8 mouse cellular contexts compared by ENCODE assay signal in genomic region chr7:67910528-67910927, GRCm38 (mm10). TPM values are rescaled to one million over a fixed set of nuclear protein-coding genes. Genes with fewer than 3 reads are reported as not detected.
A peak's percentile ranks its signal among the peaks of the same experiment; 100 is the strongest.
DNase-seq lines count a peak whose midpoint lies in the region; ATAC-seq lines count a peak whose summit lies in the region.
"Had no signal": no experiment of that assay in that cellular context is flagged by ENCODE, and none has a peak within 500 bp of the region (broad histone marks: within the 10 kb centered on the region; RNA-seq: fewer than 3 reads in every experiment).

No protein-coding gene starts in this region.

- peak overlapping the region; percentile 53 for H3K4me2 ChIP-seq in heart, embryonic 14.5 days (ENCODE audit: low read length)
- H3K4me2 ChIP-seq: liver, embryonic 13.5 days had no signal

- H3K9me3 ChIP-seq in heart, embryonic 14.5 days (ENCODE audit: control insufficient read depth, low read length), result no peaks in the 10 kb centered on the region
- H3K9me3 ChIP-seq: liver, embryonic 13.5 days had no signal

- WGBS in heart, embryonic 14.5 days, result 12% methylated on average over 10 of the region's 10 CpGs

- no peak for ATAC-seq in heart, embryonic 14.5 days (ENCODE audit: insufficient number of reproducible peaks, insufficient read depth, low FRiP score, low read depth)

- DNase-seq in Muller cell, postnatal 12 days (ENCODE audit: inconsistent ontology term), result peak; percentile 83
- DNase-seq in brain, embryonic 18.5 days (ENCODE audit: low read depth, low spot score), result peak; percentile 39
- DNase-seq in mesoderm, embryonic 11.5 days (ENCODE audit: low read depth, low spot score), result peak; percentile 76
- DNase-seq in cerebellum, postnatal 25 days, result no peak
- DNase-seq in left cerebral cortex, adult 18-20 months (ENCODE audit: low spot score in 2 of 2), result no peak
- DNase-seq in cerebellum, postnatal 14 days, result no peak
- DNase-seq: liver, embryonic 13.5 days had no signal

- no peaks in the 10 kb centered on the region for H3K27me3 ChIP-seq in heart, embryonic 14.5 days (ENCODE audit: control insufficient read depth, insufficient read depth, low read length)
- H3K27me3 ChIP-seq: liver, embryonic 13.5 days had no signal

- no peak overlapping the region for H3K4me3 ChIP-seq in heart, embryonic 14.5 days (ENCODE audit: control insufficient read depth in 1 of 2, insufficient read depth in 1 of 2, low read depth in 1 of 2, low read length in 2 of 2)
- H3K4me3 ChIP-seq: liver, embryonic 13.5 days had no signal

- H3K9ac ChIP-seq in heart, embryonic 14.5 days (ENCODE audit: low read length), result peak overlapping the region; percentile 55
- H3K9ac ChIP-seq: liver, embryonic 13.5 days had no signal

- H3K4me1 ChIP-seq in heart, embryonic 14.5 days (ENCODE audit: control insufficient read depth in 2 of 2, insufficient read depth in 2 of 2, low read length in 2 of 2), result peaks cover 12 to 24% of the 10 kb centered on the region in 2 experiments
- H3K4me1 ChIP-seq: liver, embryonic 13.5 days had no signal

- H3K27ac ChIP-seq in heart, embryonic 14.5 days (replicated peaks in 1 of 2; ENCODE audit: control insufficient read depth in 1 of 2, insufficient read depth in 1 of 2, low read depth in 2 of 2, low read length in 2 of 2), result peak overlapping the region; percentile 68 to 77

- H3K36me3 ChIP-seq in heart, embryonic 14.5 days (ENCODE audit: control insufficient read depth, insufficient read depth, low read length), result no peaks in the 10 kb centered on the region
- H3K36me3 ChIP-seq: liver, embryonic 13.5 days had no signal

RNA-seq across cellular contexts. Expression of gene Igf1r, which starts 42.1 kb away (rescaled TPM):
- polyA plus RNA-seq in heart, embryonic 14.5 days (2014; fragmentation: Nextera tagmentation; extraction: Ambion mirVana), result 16.1 and 16.6 TPM in 2 replicates
- total RNA-seq in left cerebral cortex, adult 18-20 months (2021), result 10 to 100 TPM; 44.8 to 47.0 TPM

Comparison
In these comparisons a context has a peak if more than half of its experiments do, and no peak if none do; other contexts are left out.
1. DNase-seq: peak in Muller cell, postnatal 12 days (single experiment), brain, embryonic 18.5 days (single experiment) and mesoderm, embryonic 11.5 days (single experiment); none in cerebellum, postnatal 25 days (0 of 2), left cerebral cortex, adult 18-20 months (0 of 2) and cerebellum, postnatal 14 days (0 of 2).